Mouse (Mus musculus) limb, embryonic 12.5 days (tissue): ENCODE results near the gene Naaladl2. TPM values are rescaled to one million over a fixed set of nuclear protein-coding genes. Genes with fewer than 3 reads are reported as not detected.

Experiments used
- ATAC-seq: fragments of 200-750 bp; cut with Nextera tagmentation; 2 replicates; pipeline ENCODE4 v1.8.0; 2017; ENCODE audit warnings: low read depth, moderate TSS enrichment; ENCODE audit not compliant: insufficient number of reproducible peaks, insufficient read depth, low FRiP score, low TSS enrichment
- H3K27ac ChIP-seq: fragments of 300-500 bp; sonication (generic); 2 replicates; pipeline ENCODE4 v1.5.1; 2016; ENCODE audit warnings: mild to moderate bottlenecking, moderate library complexity
- H3K27me3 ChIP-seq: fragments of 300-500 bp; sonication (generic); 2 replicates; pipeline ENCODE4 v1.6.1; 2016; ENCODE audit warnings: mild to moderate bottlenecking, moderate library complexity
- H3K36me3 ChIP-seq: fragments of 300-500 bp; sonication (generic); 2 replicates; pipeline ENCODE4 v1.6.1; 2016; ENCODE audit warnings: mild to moderate bottlenecking, moderate library complexity
- H3K4me1 ChIP-seq: fragments of 300-500 bp; sonication (generic); replicated peaks from 2 replicates; pipeline ENCODE4 v1.6.1; 2016
- H3K4me2 ChIP-seq: fragments of 300-500 bp; sonication (generic); 2 replicates; pipeline ENCODE4 v1.6.1; 2016; ENCODE audit warnings: mild to moderate bottlenecking, moderate library complexity
- H3K4me3 ChIP-seq: fragments of 300-500 bp; sonication (generic); replicated peaks from 2 replicates; pipeline ENCODE4 v1.5.1; 2016; ENCODE audit warnings: mild to moderate bottlenecking
- H3K9ac ChIP-seq: fragments of 300-500 bp; sonication (generic); replicated peaks from 2 replicates; pipeline ENCODE4 v1.6.1; 2016; ENCODE audit warnings: mild to moderate bottlenecking, moderate library complexity
- H3K9me3 ChIP-seq: fragments of 300-500 bp; sonication (generic); 2 replicates; pipeline ENCODE4 v1.6.1; 2016; ENCODE audit warnings: mild to moderate bottlenecking, moderate library complexity
- WGBS: fragments of 180-500 bp; shearing (Covaris S2); methylation state at CpG from one replicate; pipeline ENCODE4 v1.1.7; 2016; 5-methylcytosine and 5-hydroxymethylcytosine counted together
- polyA plus RNA-seq: library from polyadenylated mRNA; unstranded; fragments of >200 nt; fragmentation: Nextera tagmentation; extraction: Ambion mirVana; gene quantifications from 2 replicates; pipeline ENCODE4 v1.2.1, GENCODE M21; 2016

Gene Naaladl2
- polyA plus RNA-seq, 1 experiment from 2014 or later: 1.1 TPM

DNA sequence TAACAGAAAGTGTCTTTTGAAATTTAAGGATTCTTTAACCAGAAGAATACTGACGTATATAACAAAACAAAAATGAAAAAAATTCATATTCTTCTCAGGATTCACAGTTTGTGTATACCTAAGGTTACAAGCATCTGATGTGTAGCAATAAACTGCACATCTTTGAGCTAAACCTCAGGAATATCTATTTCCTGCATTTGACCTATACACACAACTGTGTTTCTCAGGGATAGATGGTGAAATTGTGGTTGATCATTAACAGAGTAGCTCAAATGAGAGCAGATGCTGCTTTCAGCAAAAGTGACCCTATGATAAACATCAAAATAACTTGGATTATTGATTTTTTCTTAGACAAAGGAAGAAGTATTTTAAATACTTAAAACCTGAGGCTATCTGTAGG, 1037.7 kb downstream of the Naaladl2 start:
- Histone ChIP-seq H3K4me1 (no peaks in the 10 kb centered on the region), H3K36me3 (no peaks in the 10 kb centered on the region), H3K9me3 (no peaks in the 10 kb centered on the region), H3K27ac (no peak overlapping the region), H3K27me3 (no peaks in the 10 kb centered on the region), H3K4me2 (no peak overlapping the region), H3K9ac (no peak overlapping the region), H3K4me3 (no peak overlapping the region)
- WGBS: 83% methylated on average over 1 of the region's 1 CpGs
- ATAC-seq: no peak

DNA sequence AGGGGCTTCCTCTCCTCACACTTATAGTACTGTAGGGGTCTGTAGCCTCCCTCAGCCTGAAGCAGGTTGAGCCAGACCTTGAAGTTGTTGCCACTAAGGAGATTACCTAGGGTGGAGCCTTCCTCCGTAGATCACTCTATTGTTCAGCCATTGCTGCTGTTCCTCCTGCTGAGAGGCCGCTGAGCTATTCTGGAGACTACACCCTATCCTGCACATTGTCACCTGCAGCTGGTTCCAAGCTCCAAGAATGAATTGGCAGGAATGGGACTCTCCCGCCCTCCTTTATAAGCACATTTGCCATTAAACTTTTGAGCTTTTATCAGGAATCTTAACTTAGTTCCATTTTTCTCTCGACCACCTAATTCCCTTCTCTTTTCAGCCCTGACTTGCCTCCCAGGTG, 1064.3 kb downstream of the Naaladl2 start:
- Histone ChIP-seq H3K36me3 (no peaks in the 10 kb centered on the region), H3K27ac (no peak overlapping the region), H3K4me3 (no peak overlapping the region), H3K9ac (no peak overlapping the region), H3K27me3 (no peaks in the 10 kb centered on the region), H3K4me2 (no peak overlapping the region), H3K4me1 (no peaks in the 10 kb centered on the region), H3K9me3 (no peaks in the 10 kb centered on the region)
- WGBS: 61% methylated on average over 4 of the region's 4 CpGs
- ATAC-seq: no peak

DNA sequence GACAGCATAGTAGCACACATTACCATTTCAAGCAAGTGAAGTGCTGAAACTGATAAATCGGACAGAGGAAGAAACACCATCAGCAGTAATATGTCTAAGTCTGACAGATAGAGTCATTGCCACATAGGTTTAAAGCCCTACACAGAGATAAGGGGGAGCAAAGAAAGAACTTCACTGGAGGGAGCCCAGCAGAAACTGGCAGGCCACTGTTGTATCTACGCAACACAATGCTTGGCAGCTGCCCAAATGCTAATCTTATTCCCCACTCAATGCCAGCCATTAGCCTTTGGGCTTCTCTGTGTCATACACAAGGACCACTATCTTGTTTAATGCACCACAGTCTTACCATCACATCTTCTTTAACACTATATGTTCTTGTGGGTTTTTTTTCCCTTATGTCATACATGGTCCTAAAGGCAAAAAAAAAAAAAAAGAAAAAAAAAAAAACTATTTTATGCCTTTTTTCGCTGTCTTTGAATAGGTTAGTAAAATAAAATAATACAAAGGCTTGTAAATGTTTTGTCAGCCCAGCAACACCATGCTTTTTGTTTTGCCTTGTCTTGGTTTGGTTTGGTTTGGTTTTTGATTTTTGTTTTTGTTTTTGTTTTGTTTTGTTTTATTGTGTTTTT, 1072.8 kb downstream of the Naaladl2 start:
- Histone ChIP-seq H3K4me3 (no peak overlapping the region), H3K36me3 (no peaks in the 10 kb centered on the region), H3K4me1 (0 out of 2 replicates have a peak, but pooled peaks cover 6% of the 10 kb centered on the region), H3K27me3 (no peaks in the 10 kb centered on the region), H3K4me2 (no peak overlapping the region), H3K27ac (no peak overlapping the region), H3K9me3 (no peaks in the 10 kb centered on the region), H3K9ac (no peak overlapping the region)
- WGBS: 76% methylated on average over 3 of the region's 3 CpGs
- ATAC-seq: no peak

DNA sequence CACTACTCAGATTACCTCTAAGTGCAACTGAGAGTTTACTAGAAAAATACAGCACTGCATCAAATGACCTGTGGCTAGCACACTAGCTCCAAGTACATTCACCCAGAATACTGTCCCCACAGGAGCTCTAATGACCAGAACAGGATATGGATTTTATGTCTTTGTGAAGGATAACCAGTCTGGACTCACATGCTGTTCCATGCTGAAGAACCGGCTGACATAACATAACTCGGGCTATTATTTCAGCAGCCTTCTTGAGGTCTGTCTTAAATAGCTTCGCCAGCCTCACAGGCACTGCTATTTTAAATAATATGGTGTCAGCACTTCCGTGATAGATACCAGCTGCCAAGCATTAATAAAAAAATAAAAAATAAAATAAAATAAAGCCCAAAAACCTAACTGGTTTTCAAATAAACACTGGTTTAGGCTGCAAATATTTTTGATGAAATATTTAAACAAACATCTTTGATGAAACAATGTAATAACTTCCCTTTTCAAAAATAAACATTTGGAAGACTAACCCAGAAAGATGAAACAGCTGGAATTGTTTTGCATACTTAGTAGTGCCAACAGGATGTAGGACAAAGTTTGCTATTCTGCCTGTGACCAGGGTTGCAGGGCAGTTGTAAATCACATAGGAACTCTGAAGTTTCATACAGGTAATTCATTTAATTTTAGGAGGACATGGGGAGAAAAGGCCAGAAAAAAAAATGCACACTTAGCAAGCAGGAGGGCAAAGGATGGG, 1073.5 kb downstream of the Naaladl2 start:
- Histone ChIP-seq H3K4me2 (no peak overlapping the region), H3K27me3 (no peaks in the 10 kb centered on the region), H3K9ac (no peak overlapping the region), H3K36me3 (no peaks in the 10 kb centered on the region), H3K27ac (no peak overlapping the region), H3K4me3 (no peak overlapping the region), H3K9me3 (no peaks in the 10 kb centered on the region), H3K4me1 (0 out of 2 replicates have a peak, but pooled peaks cover 6% of the 10 kb centered on the region)
- ATAC-seq: peak; percentile 81; the same call in 1 of the 2 replicates
- 30% methylated on average over 4 of the region's 4 CpGs for WGBS

DNA sequence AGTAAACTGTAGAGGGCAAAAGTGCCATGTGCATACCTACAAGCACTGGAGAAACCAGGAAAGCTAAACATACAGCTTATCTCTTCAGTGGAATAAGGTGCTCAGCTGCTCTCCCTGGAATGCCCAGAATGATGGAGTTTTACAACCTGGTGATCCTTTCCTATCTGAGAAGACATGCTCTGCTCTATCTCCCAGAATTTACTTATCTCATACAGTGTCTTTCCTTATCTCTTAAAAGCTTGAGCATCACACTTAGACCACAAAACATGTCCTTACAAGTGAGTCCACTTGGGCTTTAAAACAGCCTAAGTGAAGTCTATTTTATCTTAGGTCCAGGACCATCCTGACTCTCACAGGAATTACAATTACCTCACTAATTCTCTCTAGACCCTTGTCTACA, 1095.8 kb downstream of the Naaladl2 start:
- H3K9ac ChIP-seq: no peak overlapping the region
- no peak for ATAC-seq
- no peaks in the 10 kb centered on the region for H3K36me3 ChIP-seq
- H3K9me3 ChIP-seq: no peaks in the 10 kb centered on the region
- no peak overlapping the region for H3K27ac ChIP-seq
- H3K4me1 ChIP-seq: no peaks in the 10 kb centered on the region
- no peak overlapping the region for H3K4me2 ChIP-seq
- no peaks in the 10 kb centered on the region for H3K27me3 ChIP-seq
- no peak overlapping the region for H3K4me3 ChIP-seq

DNA sequence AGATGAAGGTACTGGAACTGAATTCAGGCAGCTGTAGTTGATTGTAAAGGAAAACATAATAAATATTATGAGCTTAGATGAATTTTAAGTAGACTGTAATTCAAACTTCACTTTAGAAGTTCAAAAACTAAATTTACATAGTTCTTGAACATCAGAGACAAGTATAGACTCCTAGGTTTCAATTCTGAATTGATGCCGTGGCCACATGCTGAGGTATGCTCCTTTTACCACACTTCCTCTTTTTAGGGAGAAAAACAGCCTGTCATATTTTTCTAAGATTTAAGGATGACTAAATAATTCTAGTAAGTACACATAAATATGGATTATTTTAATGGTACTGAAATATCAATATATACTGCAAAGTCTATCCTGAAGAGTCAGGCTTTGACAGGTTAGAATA, 1142.3 kb downstream of the Naaladl2 start:
- no peak overlapping the region for H3K4me2 ChIP-seq
- H3K36me3 ChIP-seq: no peaks in the 10 kb centered on the region
- no peaks in the 10 kb centered on the region for H3K27me3 ChIP-seq
- H3K27ac ChIP-seq: no peak overlapping the region
- WGBS: 87% methylated on average over 1 of the region's 1 CpGs
- no peaks in the 10 kb centered on the region for H3K4me1 ChIP-seq
- no peak overlapping the region for H3K4me3 ChIP-seq
- H3K9ac ChIP-seq: no peak overlapping the region
- H3K9me3 ChIP-seq: no peaks in the 10 kb centered on the region
- no peak for ATAC-seq

DNA sequence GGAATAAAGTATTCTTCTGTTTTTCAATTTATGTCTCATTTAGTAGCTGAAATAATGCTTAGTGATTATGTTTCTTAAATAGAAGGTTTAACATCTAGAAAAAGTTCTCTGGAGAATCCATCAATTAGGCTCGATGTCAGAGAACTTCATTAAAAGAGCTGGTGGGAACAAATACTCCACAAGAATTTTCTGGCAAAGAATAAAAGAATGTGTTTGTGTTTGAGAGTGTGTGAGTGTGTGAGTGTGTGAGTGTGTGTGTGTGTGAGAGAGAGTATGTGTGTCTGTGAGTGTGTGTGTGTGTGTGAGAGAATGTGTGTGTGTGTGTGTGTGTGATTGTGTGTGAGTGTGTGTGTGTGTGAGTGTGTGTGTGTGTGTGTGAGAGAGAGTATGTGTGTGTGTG, 1170.3 kb downstream of the Naaladl2 start:
- ATAC-seq: no peak
- Histone ChIP-seq H3K4me2 (no peak overlapping the region), H3K9ac (no peak overlapping the region), H3K27ac (no peak overlapping the region), H3K9me3 (no peaks in the 10 kb centered on the region), H3K36me3 (no peaks in the 10 kb centered on the region), H3K4me3 (no peak overlapping the region), H3K27me3 (no peaks in the 10 kb centered on the region), H3K4me1 (no peaks in the 10 kb centered on the region)
- WGBS: 83% methylated on average over 1 of the region's 1 CpGs

DNA sequence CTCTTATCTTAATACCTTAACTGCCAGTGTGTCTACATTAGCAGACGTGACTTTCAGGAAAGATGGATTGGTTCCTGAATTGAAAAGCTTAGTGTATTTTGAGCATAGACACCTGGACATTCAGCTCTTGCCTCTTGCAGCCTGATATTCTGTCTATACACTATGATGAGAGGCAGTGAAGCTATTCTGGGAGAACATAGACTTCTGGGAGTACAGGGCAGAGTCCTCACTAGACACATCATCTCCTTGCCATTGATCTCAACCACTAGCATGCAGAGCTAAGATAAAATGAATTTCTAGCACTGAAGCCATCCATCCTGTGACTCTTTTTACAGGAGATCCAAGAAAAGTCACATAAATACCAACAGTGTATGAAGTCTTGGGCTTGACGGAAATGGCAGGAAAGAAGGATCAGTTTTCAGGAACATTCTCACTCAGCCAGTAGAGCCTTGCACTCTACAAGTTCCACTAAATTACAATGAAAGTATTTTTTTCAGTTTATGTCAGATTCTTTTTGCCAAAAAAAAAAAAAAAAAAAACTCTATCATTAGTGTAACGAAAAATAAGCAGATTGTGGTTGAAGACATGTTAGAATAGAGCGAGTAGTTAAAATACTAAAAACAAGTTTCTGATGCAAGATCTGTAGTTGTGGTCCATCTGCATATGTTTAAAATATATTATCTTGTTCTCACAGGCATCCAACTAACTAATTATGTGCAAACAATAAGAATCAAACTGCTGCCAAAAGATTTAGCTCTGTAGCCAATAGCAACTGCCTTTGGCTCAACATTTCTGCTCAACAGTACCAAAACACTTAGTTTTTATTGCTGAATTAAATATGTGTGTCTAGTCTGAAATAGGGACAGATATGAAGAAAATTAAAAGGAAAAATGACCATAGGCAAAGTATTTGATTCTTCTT, 1171.1 kb downstream of the Naaladl2 start:
- 77% methylated on average over 4 of the region's 4 CpGs for WGBS
- no peak for ATAC-seq

DNA sequence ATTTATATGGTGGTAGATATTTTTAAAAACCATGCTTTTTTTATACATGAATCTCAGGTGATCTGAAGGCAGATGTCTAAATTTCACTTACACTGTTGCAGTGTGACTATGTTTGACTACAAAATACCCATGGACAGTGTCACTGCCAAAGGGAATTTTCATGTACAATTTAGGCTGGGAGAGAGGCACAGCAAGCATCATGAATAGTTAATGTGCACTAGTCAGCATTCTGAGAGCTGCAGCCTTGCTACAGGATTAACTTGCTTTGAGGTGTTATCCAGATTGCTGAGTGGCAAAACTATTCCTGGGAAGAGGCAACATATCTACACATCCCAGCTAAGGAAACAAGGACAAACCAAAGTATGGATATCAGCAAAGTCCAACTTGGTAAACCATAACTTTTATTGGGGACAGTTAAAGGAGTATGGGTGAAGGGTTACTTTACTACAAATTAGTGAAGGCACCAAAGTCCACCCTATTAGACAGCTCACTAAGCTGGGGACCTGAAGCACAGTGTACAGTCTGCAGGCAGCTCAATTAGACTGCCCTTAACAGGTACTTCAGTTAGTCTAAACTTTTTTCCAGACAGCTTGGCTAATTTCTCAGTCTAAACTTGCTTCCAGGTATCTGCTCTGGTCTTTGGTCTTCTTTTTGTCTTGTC, 1181.0 kb downstream of the Naaladl2 start:
- Histone ChIP-seq H3K4me1 (no peaks in the 10 kb centered on the region), H3K27ac (no peak overlapping the region), H3K9me3 (no peaks in the 10 kb centered on the region), H3K27me3 (no peaks in the 10 kb centered on the region), H3K9ac (no peak overlapping the region), H3K36me3 (no peaks in the 10 kb centered on the region), H3K4me2 (no peak overlapping the region), H3K4me3 (no peak overlapping the region)
- ATAC-seq: no peak

More for the DNA sequence above, 1171.1 kb downstream of the Naaladl2 start:
- H3K4me3 ChIP-seq: no peak overlapping the region
- no peaks in the 10 kb centered on the region for H3K36me3 ChIP-seq
- H3K9me3 ChIP-seq: no peaks in the 10 kb centered on the region
- no peak overlapping the region for H3K4me2 ChIP-seq
- H3K4me1 ChIP-seq: no peaks in the 10 kb centered on the region
- no peaks in the 10 kb centered on the region for H3K27me3 ChIP-seq
- no peak overlapping the region for H3K9ac ChIP-seq
- no peak overlapping the region for H3K27ac ChIP-seq

DNA sequence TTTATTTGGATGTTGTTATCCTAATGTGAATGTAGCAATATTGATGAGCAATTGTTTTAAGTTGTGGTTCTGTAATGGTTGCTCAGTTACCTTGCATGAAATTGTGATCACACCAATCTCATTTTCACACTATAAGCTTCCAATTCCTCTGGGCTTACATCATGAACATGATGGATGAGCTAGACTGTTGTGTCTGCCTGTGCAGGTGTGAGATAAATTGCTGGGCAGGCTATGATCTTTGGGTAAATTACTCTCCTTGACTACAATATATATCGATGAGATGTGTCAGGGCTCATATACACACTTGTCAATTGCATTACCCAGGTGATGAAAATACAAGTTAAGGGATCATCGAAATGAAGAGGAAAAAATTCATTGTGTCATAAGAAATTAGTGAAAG, 1197.9 kb downstream of the Naaladl2 start:
- no peak overlapping the region for H3K27ac ChIP-seq
- WGBS: 87% methylated on average over 2 of the region's 2 CpGs
- H3K9ac ChIP-seq: no peak overlapping the region
- ATAC-seq: no peak
- H3K4me2 ChIP-seq: no peak overlapping the region
- H3K36me3 ChIP-seq: no peaks in the 10 kb centered on the region
- H3K4me3 ChIP-seq: no peak overlapping the region
- no peaks in the 10 kb centered on the region for H3K4me1 ChIP-seq
- no peaks in the 10 kb centered on the region for H3K9me3 ChIP-seq
- H3K27me3 ChIP-seq: no peaks in the 10 kb centered on the region

DNA sequence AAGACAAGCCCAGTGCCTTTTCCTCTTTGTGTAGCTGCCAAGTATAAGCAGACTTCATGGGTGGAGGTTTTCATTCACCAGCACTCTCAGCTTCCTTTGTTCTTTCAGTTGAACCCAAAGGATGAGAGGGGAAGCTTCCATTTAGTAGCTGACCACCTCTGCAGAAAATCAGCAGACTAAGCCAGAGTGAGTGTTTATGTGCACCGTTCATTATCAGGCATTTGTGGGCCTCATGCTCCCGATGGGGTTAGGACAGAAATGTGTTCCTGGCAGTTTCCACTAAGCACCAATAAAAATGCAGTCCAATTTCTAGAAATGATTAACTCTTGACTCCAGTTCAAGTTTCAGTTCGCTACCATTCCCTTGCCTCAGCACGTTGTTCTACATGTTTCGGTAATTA, 1206.8 kb downstream of the Naaladl2 start:
- no peak overlapping the region for H3K9ac ChIP-seq
- no peak overlapping the region for H3K4me2 ChIP-seq
- H3K36me3 ChIP-seq: no peaks in the 10 kb centered on the region
- H3K4me3 ChIP-seq: no peak overlapping the region
- no peaks in the 10 kb centered on the region for H3K9me3 ChIP-seq
- no peak overlapping the region for H3K27ac ChIP-seq
- 37% methylated on average over 5 of the region's 5 CpGs for WGBS
- ATAC-seq: no peak
- no peaks in the 10 kb centered on the region for H3K27me3 ChIP-seq
- H3K4me1 ChIP-seq: no peaks in the 10 kb centered on the region
